Mouse (Mus musculus): Measurements from ENCODE around the gene Slc25a44.

DNA sequence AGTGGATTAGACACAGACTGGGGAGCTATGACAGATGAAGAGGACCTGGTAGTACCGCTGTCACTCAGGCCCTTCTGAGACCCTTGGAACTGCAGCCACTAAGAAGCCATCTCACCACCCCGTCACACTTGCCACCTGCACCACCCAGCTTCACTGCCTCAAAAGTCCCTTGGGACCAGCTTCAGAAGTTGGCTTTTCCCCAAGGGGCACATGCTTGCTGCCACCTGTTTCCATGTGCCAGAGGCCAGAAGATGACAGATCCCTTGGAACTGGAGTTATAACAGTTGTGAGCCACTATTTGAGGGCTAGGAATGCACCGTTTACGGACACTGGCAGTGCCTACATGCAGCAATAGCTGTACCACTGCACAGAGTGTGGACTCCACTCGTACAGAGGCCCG, 29.7 kb downstream of the Slc25a44 start:
- TF ChIP-seq POLR2A (IDR thresholded peaks at IDR 0.05; ENCODE audit: borderline replicate concordance, extremely low read depth, insufficient read depth, insufficient read length, poor library complexity, severe bottlenecking) (no peak), CTCF (IDR thresholded peaks at IDR 0.05; ENCODE audit: borderline replicate concordance, extremely low read depth, insufficient read depth, insufficient read length) (no peak)

Data from brain, embryonic 14.5 days (tissue).